Mouse (Mus musculus): ENCODE measurements around the gene Cdk19.

- TF ChIP-seq POLR2A (IDR thresholded peaks at IDR 0.05; ENCODE audit: borderline replicate concordance, extremely low read depth, low read depth, low read length) (no peak), CTCF (IDR thresholded peaks at IDR 0.05; ENCODE audit: insufficient read depth, low read length) (no peak)
Observed at GRCm38 (mm10) chr10:40379682-40380081, 40.3 kb downstream of the Cdk19 start.

Measured in lung, adult 2 months (tissue).